Mouse (Mus musculus): ENCODE data around the gene Creld2.

GRCm38 (mm10) chr15:88837977-88838376 is 18.5 kb downstream of the Creld2 start:
- TF ChIP-seq CTCF (IDR thresholded peaks at IDR 0.05; ENCODE audit: low read depth, low read length) (no peak), POLR2A (IDR thresholded peaks at IDR 0.05; ENCODE audit: borderline replicate concordance, low read depth, low read length) (no peak)
